Mouse (Mus musculus): ENCODE measurements at regions not wholly inside any gene's neighbourhood (a gene's known extent, or its start where the extent isn't known, plus 50 kb on each side); places are given as distances from the start of the nearest gene placed in this dataset.

- H3K27me3 ChIP-seq (replicated peaks), result no peaks in the 10 kb centered on the region
- no peak overlapping the region for H3K27ac ChIP-seq (ENCODE audit: poor library complexity, severe bottlenecking)
- 74% methylated on average over 3 of the region's 3 CpGs for WGBS
- H3K9me3 ChIP-seq (replicated peaks), result 0 out of 2 replicates have a peak, but pooled peaks cover 3% of the 10 kb centered on the region
- no peaks in the 10 kb centered on the region for H3K36me3 ChIP-seq
- H3K4me2 ChIP-seq, result no peak overlapping the region
- H3K4me3 ChIP-seq, result no peak overlapping the region
- no peak overlapping the region for H3K9ac ChIP-seq
- no peaks in the 10 kb centered on the region for H3K4me1 ChIP-seq (replicated peaks)
- ATAC-seq (ENCODE audit: insufficient number of reproducible peaks, low FRiP score), result no peak
These were observed 116.9 kb downstream of the Spry2 start for GRCm38 (mm10) chr14:105779760-105780159.

GRCm38 (mm10) chr14:105779349-105779748, 117.3 kb downstream of the Spry2 start:
- Histone ChIP-seq H3K9ac (no peak overlapping the region), H3K27ac (ENCODE audit: poor library complexity, severe bottlenecking) (no peak overlapping the region), H3K4me2 (no peak overlapping the region), H3K4me1 (replicated peaks) (no peaks in the 10 kb centered on the region), H3K9me3 (replicated peaks) (0 out of 2 replicates have a peak, but pooled peaks cover 3% of the 10 kb centered on the region), H3K4me3 (no peak overlapping the region), H3K36me3 (no peaks in the 10 kb centered on the region), H3K27me3 (replicated peaks) (no peaks in the 10 kb centered on the region)
- no peak for ATAC-seq (ENCODE audit: insufficient number of reproducible peaks, low FRiP score)
- 62% methylated on average over 4 of the region's 4 CpGs for WGBS

GRCm38 (mm10) chr14:105773674-105774073, 122.9 kb downstream of the Spry2 start:
- ATAC-seq (ENCODE audit: insufficient number of reproducible peaks, low FRiP score), result no peak
- Histone ChIP-seq H3K4me1 (replicated peaks) (no peaks in the 10 kb centered on the region), H3K4me2 (no peak overlapping the region), H3K9ac (no peak overlapping the region), H3K27me3 (replicated peaks) (no peaks in the 10 kb centered on the region), H3K9me3 (replicated peaks) (no peaks in the 10 kb centered on the region), H3K27ac (ENCODE audit: poor library complexity, severe bottlenecking) (no peak overlapping the region), H3K4me3 (no peak overlapping the region), H3K36me3 (no peaks in the 10 kb centered on the region)
- 86% methylated on average over 12 of the region's 12 CpGs for WGBS

- ATAC-seq (ENCODE audit: insufficient number of reproducible peaks, low FRiP score), result peak; percentile 71
- H3K9me3 ChIP-seq (replicated peaks), result no peaks in the 10 kb centered on the region
- H3K36me3 ChIP-seq, result no peaks in the 10 kb centered on the region
- no peak overlapping the region for H3K4me2 ChIP-seq
- no peaks in the 10 kb centered on the region for H3K4me1 ChIP-seq (replicated peaks)
- H3K27me3 ChIP-seq (replicated peaks), result no peaks in the 10 kb centered on the region
- H3K27ac ChIP-seq (ENCODE audit: poor library complexity, severe bottlenecking), result no peak overlapping the region
- WGBS, result 27% methylated on average over 4 of the region's 4 CpGs
- no peak overlapping the region for H3K9ac ChIP-seq
- no peak overlapping the region for H3K4me3 ChIP-seq
These were observed 129.5 kb downstream of the Spry2 start for GRCm38 (mm10) chr14:105767100-105767499.

GRCm38 (mm10) chr14:105752509-105753375, 143.9 kb downstream of the Spry2 start:
- H3K4me2 ChIP-seq, result no peak overlapping the region
- no peak overlapping the region for H3K4me3 ChIP-seq
- no peak overlapping the region for H3K27ac ChIP-seq (ENCODE audit: poor library complexity, severe bottlenecking)
- no peaks in the 10 kb centered on the region for H3K36me3 ChIP-seq
- H3K9me3 ChIP-seq (replicated peaks), result no peaks in the 10 kb centered on the region
- no peaks in the 10 kb centered on the region for H3K27me3 ChIP-seq (replicated peaks)
- no peak for ATAC-seq (ENCODE audit: insufficient number of reproducible peaks, low FRiP score)
- no peak overlapping the region for H3K9ac ChIP-seq
- H3K4me1 ChIP-seq (replicated peaks), result no peaks in the 10 kb centered on the region
- 61% methylated on average over 4 of the region's 4 CpGs for WGBS

- 67% methylated on average over 7 of the region's 7 CpGs for WGBS
- H3K4me3 ChIP-seq, result no peak overlapping the region
- no peak overlapping the region for H3K4me2 ChIP-seq
- no peaks in the 10 kb centered on the region for H3K9me3 ChIP-seq (replicated peaks)
- H3K4me1 ChIP-seq (replicated peaks), result no peaks in the 10 kb centered on the region
- H3K36me3 ChIP-seq, result no peaks in the 10 kb centered on the region
- no peak overlapping the region for H3K9ac ChIP-seq
- ATAC-seq (ENCODE audit: insufficient number of reproducible peaks, low FRiP score), result no peak
- no peak overlapping the region for H3K27ac ChIP-seq (ENCODE audit: poor library complexity, severe bottlenecking)
- H3K27me3 ChIP-seq (replicated peaks), result no peaks in the 10 kb centered on the region
These were observed 144.9 kb downstream of the Spry2 start for GRCm38 (mm10) chr14:105751762-105752161.

- Histone ChIP-seq H3K36me3 (no peaks in the 10 kb centered on the region), H3K4me1 (replicated peaks) (no peaks in the 10 kb centered on the region; the same call in 1 of the 2 replicates), H3K4me3 (no peak overlapping the region), H3K9me3 (replicated peaks) (no peaks in the 10 kb centered on the region), H3K9ac (no peak overlapping the region), H3K4me2 (no peak overlapping the region), H3K27me3 (replicated peaks) (no peaks in the 10 kb centered on the region), H3K27ac (ENCODE audit: poor library complexity, severe bottlenecking) (no peak overlapping the region; the same call in 1 of the 2 replicates)
- 75% methylated on average over 2 of the region's 2 CpGs for WGBS
- no peak for ATAC-seq (ENCODE audit: insufficient number of reproducible peaks, low FRiP score)
These were observed 152.0 kb downstream of the Spry2 start for GRCm38 (mm10) chr14:105744578-105744977.

- Histone ChIP-seq H3K9ac (no peak overlapping the region), H3K36me3 (no peaks in the 10 kb centered on the region), H3K9me3 (replicated peaks) (no peaks in the 10 kb centered on the region), H3K27ac (ENCODE audit: poor library complexity, severe bottlenecking) (no peak overlapping the region; the same call in 1 of the 2 replicates), H3K4me3 (no peak overlapping the region), H3K27me3 (replicated peaks) (no peaks in the 10 kb centered on the region), H3K4me2 (no peak overlapping the region), H3K4me1 (replicated peaks) (no peaks in the 10 kb centered on the region; the same call in 1 of the 2 replicates)
- ATAC-seq (ENCODE audit: insufficient number of reproducible peaks, low FRiP score), result no peak
- 78% methylated on average over 3 of the region's 3 CpGs for WGBS
These were observed 152.5 kb downstream of the Spry2 start for GRCm38 (mm10) chr14:105744125-105744524.

- Histone ChIP-seq H3K4me1 (replicated peaks) (peaks cover under 1% of the 10 kb centered on the region; the same call in 1 of the 2 replicates), H3K27ac (ENCODE audit: poor library complexity, severe bottlenecking) (no peak overlapping the region), H3K27me3 (replicated peaks) (no peaks in the 10 kb centered on the region), H3K36me3 (no peaks in the 10 kb centered on the region), H3K9me3 (replicated peaks) (no peaks in the 10 kb centered on the region), H3K4me3 (no peak overlapping the region), H3K4me2 (no peak overlapping the region), H3K9ac (no peak overlapping the region)
- WGBS, result 50% methylated on average over 11 of the region's 11 CpGs
- peak; percentile 51; the same call in 1 of the 2 replicates for ATAC-seq (ENCODE audit: insufficient number of reproducible peaks, low FRiP score)
These were observed 155.7 kb downstream of the Spry2 start for GRCm38 (mm10) chr14:105740889-105741288.

- no peak overlapping the region for H3K27ac ChIP-seq (ENCODE audit: poor library complexity, severe bottlenecking)
- no peak overlapping the region for H3K4me3 ChIP-seq
- no peaks in the 10 kb centered on the region for H3K36me3 ChIP-seq
- no peak overlapping the region for H3K9ac ChIP-seq
- ATAC-seq (ENCODE audit: insufficient number of reproducible peaks, low FRiP score), result no peak
- H3K4me2 ChIP-seq, result no peak overlapping the region
- H3K4me1 ChIP-seq (replicated peaks), result peaks cover 5% of the 10 kb centered on the region
- WGBS, result 69% methylated on average over 5 of the region's 5 CpGs
- H3K27me3 ChIP-seq (replicated peaks), result no peaks in the 10 kb centered on the region
- H3K9me3 ChIP-seq (replicated peaks), result no peaks in the 10 kb centered on the region
These were observed 158.1 kb downstream of the Spry2 start for GRCm38 (mm10) chr14:105738568-105738967.

GRCm38 (mm10) chr14:105736352-105736751, 160.3 kb downstream of the Spry2 start:
- Histone ChIP-seq H3K27ac (ENCODE audit: poor library complexity, severe bottlenecking) (no peak overlapping the region), H3K36me3 (no peaks in the 10 kb centered on the region), H3K4me3 (no peak overlapping the region), H3K9me3 (replicated peaks) (no peaks in the 10 kb centered on the region), H3K27me3 (replicated peaks) (no peaks in the 10 kb centered on the region), H3K4me1 (replicated peaks) (peaks cover 12% of the 10 kb centered on the region), H3K9ac (no peak overlapping the region), H3K4me2 (no peak overlapping the region)
- ATAC-seq (ENCODE audit: insufficient number of reproducible peaks, low FRiP score), result no peak
- WGBS, result 33% methylated on average over 6 of the region's 6 CpGs
